Mouse (Mus musculus): ENCODE results near the gene Ccdc103.

Gene Ccdc103

DNA sequence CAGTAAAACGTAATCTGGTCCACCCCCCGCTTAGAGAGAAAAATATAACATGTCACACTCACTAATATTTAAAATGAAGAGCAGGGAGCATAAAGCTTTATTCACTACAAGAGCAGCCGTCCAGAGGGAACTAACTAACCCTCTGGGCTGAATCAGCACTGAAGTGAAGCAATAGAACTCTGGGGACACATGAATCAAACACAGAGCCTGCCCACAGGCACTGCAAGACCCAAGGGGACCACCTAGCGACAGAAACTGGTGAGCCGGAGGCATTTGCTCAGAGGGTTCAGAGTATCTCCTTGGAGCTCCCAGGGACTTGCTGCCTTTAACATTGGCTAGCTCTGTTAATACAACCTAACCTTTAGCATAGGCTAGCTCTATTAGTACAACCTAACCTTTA is 9.1 kb downstream of the Ccdc103 start:
- no peak for DNase-seq (ENCODE audit: low read depth)

DNA sequence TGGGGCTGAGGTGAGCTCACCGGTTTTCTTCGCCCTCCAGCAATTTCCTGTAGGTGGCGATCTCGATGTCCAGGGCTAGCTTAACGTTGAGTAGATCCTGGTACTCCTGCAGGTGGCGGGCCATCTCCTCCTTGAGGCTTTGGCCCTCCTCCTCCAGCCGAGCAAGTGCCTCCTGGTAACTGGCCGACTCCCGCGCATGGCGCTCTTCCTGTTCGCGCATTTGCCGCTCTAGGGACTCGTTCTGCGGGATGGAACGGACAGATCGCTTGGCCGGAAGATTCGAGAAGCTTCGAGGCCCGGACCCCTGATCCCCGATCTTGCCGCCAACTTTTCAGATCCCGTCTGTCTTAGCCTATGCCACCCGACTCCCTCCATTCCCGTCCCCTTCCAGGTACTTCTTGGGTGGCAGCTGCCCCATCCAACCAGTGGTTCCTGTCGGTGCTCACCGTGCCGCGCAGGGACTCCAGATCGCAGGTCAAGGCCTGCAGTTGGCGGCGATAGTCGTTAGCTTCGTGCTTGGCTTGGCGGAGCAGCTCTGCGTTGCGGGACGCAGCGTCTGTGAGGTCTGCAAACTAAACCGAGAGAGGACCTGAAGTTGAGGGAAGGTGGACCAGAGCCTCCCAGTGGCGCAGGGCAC is 12.1 kb downstream of the Ccdc103 start:
- no peak for DNase-seq (ENCODE audit: low read depth)

GRCm38 (mm10) chr11:102894716-102895115 is 13.7 kb downstream of the Ccdc103 start:
- DNase-seq (ENCODE audit: low read depth), result no peak

GRCm38 (mm10) chr11:102895779-102896178 is 14.8 kb downstream of the Ccdc103 start:
- DNase-seq (ENCODE audit: low read depth), result no peak

GRCm38 (mm10) chr11:102896641-102897040 is 15.6 kb downstream of the Ccdc103 start:
- no peak for DNase-seq (ENCODE audit: low read depth)

GRCm38 (mm10) chr11:102898408-102898807 is 17.4 kb downstream of the Ccdc103 start:
- no peak for DNase-seq (ENCODE audit: low read depth)

DNA sequence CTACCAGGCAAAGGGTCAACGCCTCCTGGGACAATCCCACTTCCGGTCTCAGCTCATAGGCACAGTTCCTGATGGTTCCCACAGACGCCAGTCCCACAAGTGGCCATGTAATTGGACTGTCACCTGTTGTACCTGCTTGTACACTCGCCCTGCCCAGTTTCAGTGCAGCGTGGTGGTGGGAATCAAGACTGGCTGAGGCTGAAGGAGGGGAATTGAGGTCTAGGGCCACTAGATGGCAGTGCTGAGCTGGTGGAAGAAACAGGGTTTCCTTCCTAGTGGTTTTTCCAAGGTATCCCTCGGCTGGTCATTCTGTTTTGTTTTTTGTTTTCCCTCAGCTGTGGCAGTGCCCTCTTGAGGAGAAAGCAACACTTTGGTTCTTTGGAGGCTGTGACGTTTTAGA is 19.8 kb downstream of the Ccdc103 start, which contains the start of gene Gfap:
TSS of gene Gfap (minus strand) at position 150 of the 400 bp plus-strand sequence.
- DNase-seq (ENCODE audit: low read depth), result peak; percentile 65

DNA sequence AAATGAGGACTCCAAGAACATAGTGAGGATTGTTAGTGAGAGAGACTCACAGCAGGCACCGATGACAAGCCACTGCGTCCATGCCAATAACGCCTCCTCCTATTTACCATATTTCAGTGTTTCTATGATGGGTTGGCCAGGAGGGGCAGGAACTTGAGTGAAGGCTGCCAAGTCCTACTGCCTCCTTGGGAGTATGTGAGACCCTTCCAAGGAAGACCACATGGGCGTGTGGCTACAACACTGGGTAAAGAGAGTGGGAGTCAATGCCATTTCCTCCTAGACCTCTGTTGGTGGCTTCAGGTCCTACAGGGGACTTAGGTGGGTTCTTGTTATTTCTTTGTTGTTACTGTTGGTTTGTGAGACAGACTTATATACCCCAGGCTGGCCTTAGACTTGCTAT is 20.2 kb downstream of the Ccdc103 start:
- no peak for DNase-seq (ENCODE audit: low read depth)

DNA sequence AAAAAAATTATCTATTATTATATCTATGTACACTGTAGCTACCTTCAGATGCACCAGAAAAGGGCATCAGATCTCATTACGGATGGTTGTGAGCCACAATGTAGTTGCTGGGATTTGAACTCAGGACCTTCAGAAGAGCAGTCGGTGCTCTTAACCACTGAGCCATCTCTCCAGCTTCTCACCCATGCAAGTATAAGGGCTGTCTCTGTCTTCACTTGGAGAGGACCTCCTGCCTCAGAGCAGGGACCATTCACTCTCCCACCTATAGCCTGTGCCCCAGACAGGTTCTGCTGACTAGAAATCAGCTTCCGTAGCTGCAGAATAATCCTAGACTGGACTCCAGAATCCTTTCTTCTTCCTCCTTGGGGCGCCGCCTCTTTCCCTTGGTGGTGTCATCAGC is 21.1 kb downstream of the Ccdc103 start:
- no peak for DNase-seq (ENCODE audit: low read depth)

DNA sequence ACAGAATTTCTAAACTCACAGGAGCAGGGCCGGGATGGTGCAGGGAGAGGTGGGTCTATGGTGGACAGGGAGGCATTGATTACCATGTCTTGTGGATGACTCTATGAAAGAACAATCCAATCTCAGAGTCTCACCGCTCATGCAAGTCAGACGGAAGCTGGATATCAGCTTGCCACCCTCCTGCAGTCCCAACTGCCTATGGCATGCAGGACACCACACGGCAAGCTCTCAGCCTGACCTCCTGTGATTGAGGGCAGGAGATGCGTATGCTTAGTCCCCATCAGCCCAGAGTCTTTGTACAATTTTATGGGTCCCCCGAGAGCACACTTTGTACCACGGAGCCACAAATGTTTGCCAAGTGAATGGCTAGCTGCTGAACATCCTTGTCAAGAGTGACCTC is 22.6 kb downstream of the Ccdc103 start:
- no peak for DNase-seq (ENCODE audit: low read depth)

DNA sequence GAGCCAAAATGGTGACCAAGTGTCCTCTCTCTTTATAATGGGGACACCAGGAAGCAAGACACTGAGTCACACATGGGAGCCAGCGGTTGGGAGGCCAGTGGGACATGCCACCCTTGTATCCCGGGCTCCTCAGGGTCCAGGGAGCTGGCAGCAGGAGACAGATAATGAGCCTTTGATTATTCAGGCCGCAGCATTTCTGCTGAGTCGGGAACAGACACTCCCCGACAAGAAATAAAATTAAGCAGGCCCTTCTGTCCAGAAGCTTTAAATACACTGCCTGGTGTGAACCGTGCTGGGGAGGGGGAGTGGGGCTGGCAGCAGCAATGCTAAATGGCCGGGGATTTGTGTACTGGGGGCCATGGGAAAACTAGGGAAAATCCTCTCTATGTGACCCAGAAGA is 30.4 kb downstream of the Ccdc103 start:
- no peak for DNase-seq (ENCODE audit: low read depth)

GRCm38 (mm10) chr11:102915380-102915779 is 34.4 kb downstream of the Ccdc103 start:
- DNase-seq (ENCODE audit: low read depth), result no peak

GRCm38 (mm10) chr11:102918077-102918476 is 37.1 kb downstream of the Ccdc103 start:
- DNase-seq (ENCODE audit: low read depth), result no peak

DNA sequence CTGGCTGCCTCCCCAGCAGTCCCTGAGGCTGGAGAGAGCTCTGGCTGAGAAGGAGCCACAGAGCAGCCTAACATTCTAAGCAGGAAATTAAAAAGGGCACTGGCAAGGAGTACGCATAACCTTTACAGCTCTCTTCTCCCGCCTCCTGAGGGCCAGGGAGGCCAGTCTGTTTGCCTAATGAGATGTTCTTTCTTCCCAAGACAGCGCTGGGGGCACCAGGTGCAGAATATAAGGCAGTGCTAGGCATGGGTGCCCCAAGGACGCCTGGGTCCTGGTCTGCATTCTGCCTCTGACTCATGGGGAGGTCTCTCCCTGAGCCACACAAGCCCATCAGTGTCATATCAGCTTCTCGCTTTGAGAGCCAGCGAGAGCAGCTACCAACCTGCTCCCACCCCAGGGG is 40.5 kb downstream of the Ccdc103 start:
- DNase-seq (ENCODE audit: low read depth), result no peak

DNA sequence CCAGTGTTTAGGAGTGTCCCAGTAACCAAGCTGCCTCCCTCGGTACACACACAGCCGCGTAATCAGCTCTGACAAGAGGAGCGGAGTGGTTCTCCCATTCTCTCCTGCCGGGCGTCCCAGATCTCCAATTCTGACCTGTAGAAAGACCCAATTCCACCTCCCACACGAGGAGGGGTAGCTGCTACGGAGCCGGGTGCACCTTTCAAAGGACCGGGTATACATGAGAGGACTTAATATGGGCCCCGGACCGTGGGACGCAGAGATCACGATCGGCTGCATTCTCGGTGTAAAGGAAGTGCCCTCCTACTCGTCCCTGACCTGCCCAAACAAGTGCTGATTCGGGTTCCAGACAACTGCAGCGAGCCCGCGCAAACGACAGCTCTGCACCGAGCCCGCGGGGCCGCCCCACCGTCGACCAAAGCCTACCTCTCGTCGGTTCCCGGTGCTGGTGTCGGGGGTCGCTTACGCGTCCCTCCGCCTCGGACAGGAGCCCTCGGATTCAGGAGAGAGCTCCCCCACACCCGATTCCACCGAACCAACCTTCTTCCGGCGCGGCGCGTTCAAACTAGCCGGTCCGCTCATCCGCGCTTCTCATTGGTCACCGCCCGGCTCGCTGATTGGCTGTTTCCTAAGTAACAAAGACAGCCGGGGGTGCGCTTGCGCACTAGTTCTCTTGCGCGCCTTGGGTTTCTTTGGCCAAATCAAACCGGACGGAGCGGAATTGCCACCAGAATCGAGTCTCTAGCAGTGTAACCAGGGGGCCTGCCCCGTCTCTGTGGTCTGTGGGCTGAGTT is 43.8 kb downstream of the Ccdc103 start, which contains the start of gene Kif18b:
TSS of gene Kif18b (minus strand) at position 568 of the 794 bp plus-strand sequence.
- DNase-seq (ENCODE audit: low read depth), result peak; percentile 80

- no peak for DNase-seq (ENCODE audit: low read depth)
Observed at GRCm38 (mm10) chr11:102925351-102925717, 44.3 kb downstream of the Ccdc103 start.

DNA sequence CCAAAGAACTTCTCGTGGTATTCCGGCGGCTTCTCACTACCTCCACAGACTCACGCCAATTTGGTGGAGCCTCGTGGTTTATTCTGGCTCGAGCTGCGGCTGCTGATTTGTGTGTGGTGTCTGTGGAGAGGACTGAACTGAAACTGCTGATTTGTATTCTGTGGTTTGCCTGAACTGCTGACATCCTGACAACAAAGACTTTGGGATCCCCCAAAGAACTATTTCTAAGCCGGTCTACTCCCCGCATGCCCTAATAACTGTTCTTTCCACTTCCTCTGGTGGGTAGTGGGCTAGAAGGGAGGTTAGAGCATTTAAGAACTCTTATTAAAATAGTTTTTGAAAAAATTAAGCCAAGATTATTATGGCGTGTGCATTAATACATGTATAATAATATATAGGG is 49.7 kb downstream of the Ccdc103 start:
- no peak for DNase-seq (ENCODE audit: low read depth)
